Mouse (Mus musculus): Measurements from ENCODE around the gene Phc1. TPM values are rescaled to one million over a fixed set of nuclear protein-coding genes. Genes with fewer than 3 reads are reported as not detected.

Gene Phc1
- total RNA-seq, 2 experiments from 2014 or later = 64.2 to 66.0 TPM

- peak; percentile 19 to 45 for DNase-seq (ENCODE audit: low spot score in 2 of 2)
These were observed 42.8 kb downstream of the Phc1 start for GRCm38 (mm10) chr6:122297279-122298222.

- DNase-seq (ENCODE audit: low spot score in 2 of 2) = no peak
These were observed 43.5 kb downstream of the Phc1 start for GRCm38 (mm10) chr6:122296918-122297278.

GRCm38 (mm10) chr6:122295242-122295641 lies 45.1 kb downstream of the Phc1 start:
- DNase-seq (ENCODE audit: low spot score in 2 of 2) = no peak

- DNase-seq (ENCODE audit: low spot score in 2 of 2) = no peak
These were observed 46.1 kb downstream of the Phc1 start for GRCm38 (mm10) chr6:122294290-122294689.

GRCm38 (mm10) chr6:122293796-122294195 lies 46.6 kb downstream of the Phc1 start:
- DNase-seq (ENCODE audit: low spot score in 2 of 2) = no peak

- no peak for DNase-seq (ENCODE audit: low spot score in 2 of 2)
These were observed 47.2 kb downstream of the Phc1 start for GRCm38 (mm10) chr6:122293121-122293520.

- no peak for DNase-seq (ENCODE audit: low spot score in 2 of 2)
These were observed 48.2 kb downstream of the Phc1 start for GRCm38 (mm10) chr6:122292184-122292583.

GRCm38 (mm10) chr6:122291735-122292134 lies 48.6 kb downstream of the Phc1 start:
- DNase-seq (ENCODE audit: low spot score in 2 of 2) = no peak

- no peak for DNase-seq (ENCODE audit: low spot score in 2 of 2)
These were observed 49.1 kb downstream of the Phc1 start for GRCm38 (mm10) chr6:122291264-122291663.

- DNase-seq (ENCODE audit: low spot score in 2 of 2) = no peak
These were observed 50.1 kb downstream of the Phc1 start for GRCm38 (mm10) chr6:122290253-122290652.

- no peak for DNase-seq (ENCODE audit: low spot score in 2 of 2)
These were observed 51.0 kb downstream of the Phc1 start for GRCm38 (mm10) chr6:122289313-122289712.

- DNase-seq (ENCODE audit: low spot score in 2 of 2) = no peak
These were observed 52.1 kb downstream of the Phc1 start for GRCm38 (mm10) chr6:122288263-122288662.

GRCm38 (mm10) chr6:122284823-122285222 lies 55.5 kb downstream of the Phc1 start:
- no peak for DNase-seq (ENCODE audit: low spot score in 2 of 2)

- DNase-seq (ENCODE audit: low spot score in 2 of 2) = no peak
These were observed 56.1 kb downstream of the Phc1 start for GRCm38 (mm10) chr6:122284304-122284703.

GRCm38 (mm10) chr6:122283429-122283828 lies 56.9 kb downstream of the Phc1 start:
- no peak for DNase-seq (ENCODE audit: low spot score in 2 of 2)

- DNase-seq (ENCODE audit: low spot score in 2 of 2) = no peak
These were observed 57.6 kb downstream of the Phc1 start, which contains the start of gene Klrg1 for GRCm38 (mm10) chr6:122282782-122283181. Klrg1 (minus strand) TSS chr6:122282882.

- no peak for DNase-seq (ENCODE audit: low spot score in 2 of 2)
These were observed 63.8 kb downstream of the Phc1 start for GRCm38 (mm10) chr6:122276565-122276964.

GRCm38 (mm10) chr6:122274546-122274945 lies 65.8 kb downstream of the Phc1 start:
- DNase-seq (ENCODE audit: low spot score in 2 of 2) = no peak

- DNase-seq (ENCODE audit: low spot score in 2 of 2) = no peak
These were observed 70.2 kb downstream of the Phc1 start for GRCm38 (mm10) chr6:122270152-122270551.

- DNase-seq (ENCODE audit: low spot score in 2 of 2) = no peak
These were observed 71.2 kb downstream of the Phc1 start for GRCm38 (mm10) chr6:122269170-122269569.

GRCm38 (mm10) chr6:122268561-122268960 lies 71.8 kb downstream of the Phc1 start:
- peak; percentile 90 to 92 for DNase-seq (ENCODE audit: low spot score in 2 of 2)
